Mouse (Mus musculus) cortical plate, adult 2 months (tissue): ENCODE results near the gene As3mt. TPM values are rescaled to one million over a fixed set of nuclear protein-coding genes. Genes with fewer than 3 reads are reported as not detected.

Experiments used
- H3K27ac ChIP-seq: fragments of 200-500 bp; 2 replicates; pipeline ENCODE4 v1.5.1; 2012; ENCODE audit warnings: low read length, control low read depth, inconsistent platforms; ENCODE audit not compliant: insufficient read depth
- H3K4me1 ChIP-seq: fragments of 200-500 bp; 2 replicates; pipeline ENCODE4 v1.6.1; 2011; ENCODE audit warnings: low read length; ENCODE audit not compliant: control insufficient read depth, insufficient read depth
- H3K4me3 ChIP-seq: fragments of 200-500 bp; 2 replicates; pipeline ENCODE4 v1.5.1; 2011; ENCODE audit warnings: mild to moderate bottlenecking, low read length, control low read depth; ENCODE audit not compliant: insufficient read depth
- CTCF ChIP-seq: fragments of 200-500 bp; IDR thresholded peaks from 2 replicates; pipeline ENCODE4 v1.5.1; 2011; ENCODE audit warnings: mild to moderate bottlenecking, control low read depth, low read length; ENCODE audit not compliant: insufficient read depth; ENCODE audit errors: extremely low read depth
- POLR2A ChIP-seq: fragments of 200-500 bp; IDR thresholded peaks from 2 replicates; pipeline ENCODE4 v1.6.1; 2011; ENCODE audit warnings: mild to moderate bottlenecking, low read length, control low read depth; ENCODE audit not compliant: insufficient read depth; ENCODE audit errors: extremely low read depth
- polyA plus RNA-seq: library from polyadenylated mRNA; depleted of rRNA; stranded (reverse); fragments of >200 nt; gene quantifications from 2 replicates; pipeline ENCODE4 v1.2.3, GENCODE M21; 2012; rRNA removed

As3mt gene
- polyA plus RNA-seq, result 15.5 and 15.8 TPM in 2 replicates

DNA sequence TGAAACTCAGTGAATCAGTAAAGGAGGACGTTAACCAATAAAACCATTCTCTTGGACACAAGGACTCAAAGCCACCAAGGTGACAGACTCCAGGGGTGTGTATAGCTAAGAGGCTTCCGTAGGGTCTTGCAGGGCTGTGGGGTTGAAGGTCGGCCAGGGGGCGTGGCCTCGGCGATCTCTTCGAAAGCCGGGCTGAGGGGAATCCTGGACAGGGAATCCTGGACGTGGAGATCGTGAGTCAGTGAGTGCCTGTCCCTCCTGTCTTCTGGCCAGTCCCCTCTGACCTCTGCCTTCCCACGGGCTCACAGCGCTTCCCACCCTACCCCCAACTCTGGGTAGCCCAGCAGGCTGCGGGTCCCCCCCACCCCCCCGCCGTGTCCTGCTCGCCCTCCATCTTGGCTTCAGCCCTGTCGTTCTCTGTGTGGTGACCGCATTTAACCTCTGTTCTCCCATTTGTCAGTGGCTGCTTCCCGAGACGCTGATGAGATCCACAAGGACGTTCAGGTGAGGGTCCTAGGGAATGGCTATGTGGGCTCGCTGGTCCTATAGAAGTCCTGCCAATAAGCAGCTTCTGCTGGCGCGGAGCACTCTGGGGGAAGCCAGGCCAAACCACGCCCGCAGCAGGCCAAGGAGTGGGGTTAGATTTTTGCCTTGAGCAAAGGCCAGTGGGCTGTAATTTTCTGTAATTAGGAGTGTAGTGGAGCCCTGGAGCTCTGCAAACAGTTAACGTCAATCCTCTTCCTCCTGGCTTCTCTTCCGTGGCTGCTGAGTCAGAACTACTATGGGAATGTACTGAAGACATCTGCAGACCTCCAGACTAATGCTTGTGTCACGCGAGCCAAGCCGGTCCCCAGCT lies at the start of gene As3mt:
Gene As3mt, plus strand, starts transcription at position 163 of the 856 bp plus-strand sequence.
- no peak within 1 kb of the TSS for H3K27ac ChIP-seq
- no peaks in the 10 kb centered on the region for H3K4me1 ChIP-seq
- TF ChIP-seq POLR2A, result no peak; the same call in 1 of the 2 replicates
- TF ChIP-seq CTCF, result no peak
- H3K4me3 ChIP-seq, result peak within 1 kb of the TSS; percentile 56

DNA sequence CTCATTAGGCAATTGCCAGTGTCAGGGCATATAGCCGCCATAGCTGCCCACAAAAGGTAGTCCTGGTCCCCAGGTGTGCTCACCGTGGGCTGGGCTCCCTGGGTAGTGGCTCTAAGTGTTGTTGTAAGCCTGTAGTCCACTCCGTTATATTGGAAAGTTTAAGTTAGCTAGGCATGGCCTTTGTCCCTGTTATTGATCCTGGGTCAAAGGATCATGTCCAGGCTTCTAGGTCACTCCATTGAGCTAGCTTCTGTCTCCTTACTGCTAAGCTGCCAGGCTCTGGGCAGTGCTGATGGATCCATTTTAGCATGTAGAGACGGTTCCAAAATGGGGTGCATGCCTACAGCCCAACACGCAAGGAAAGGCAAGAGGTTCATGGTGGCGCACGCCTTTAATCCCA lies 48.9 kb upstream of the As3mt start:
- no peak overlapping the region for H3K4me3 ChIP-seq
- no peaks in the 10 kb centered on the region for H3K4me1 ChIP-seq
- TF ChIP-seq POLR2A (no peak), CTCF (no peak)
- no peak overlapping the region for H3K27ac ChIP-seq

DNA sequence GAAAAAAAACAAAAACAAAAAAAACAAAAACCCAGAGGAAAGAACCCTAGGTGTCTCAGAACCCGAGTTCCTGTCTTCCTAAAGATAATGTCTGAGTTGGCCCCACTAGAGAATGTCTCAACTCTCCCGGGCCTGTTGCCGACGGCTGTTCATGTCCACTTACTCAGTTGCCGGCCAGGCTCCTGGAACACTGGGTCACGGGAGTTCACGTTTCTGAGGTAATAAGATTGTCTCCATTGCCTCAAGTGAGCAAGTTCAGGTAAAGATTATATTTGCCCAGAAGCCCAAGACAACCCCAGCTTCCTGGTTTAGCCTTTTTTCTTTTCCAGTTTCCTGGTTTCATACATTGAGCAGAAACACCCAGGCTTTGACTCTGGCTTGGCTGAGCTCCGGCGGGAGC lies 48.4 kb upstream of the As3mt start:
- no peak overlapping the region for H3K4me3 ChIP-seq
- H3K27ac ChIP-seq, result no peak overlapping the region
- TF ChIP-seq POLR2A (no peak), CTCF (no peak)

DNA sequence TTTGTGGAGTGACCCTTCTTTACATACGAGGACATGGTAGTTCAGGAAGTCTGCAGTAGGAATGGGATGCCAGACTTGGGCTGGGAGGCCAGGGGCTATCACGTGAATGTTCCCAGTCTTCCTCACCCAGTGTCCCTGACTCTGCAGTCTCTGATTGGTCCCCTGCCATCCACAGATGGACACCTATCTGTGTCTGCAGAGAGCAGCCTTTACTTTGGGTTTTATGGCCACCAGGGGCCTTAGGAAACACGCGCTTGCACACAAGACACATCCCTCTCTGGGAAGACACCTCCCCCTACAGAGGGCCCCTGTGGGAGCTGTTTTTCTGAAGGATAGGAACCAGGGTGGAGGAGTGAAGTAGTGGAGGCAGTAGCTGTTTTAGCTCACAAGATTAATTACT lies 45.7 kb upstream of the As3mt start:
- TF ChIP-seq CTCF, result no peak
- TF ChIP-seq POLR2A, result no peak
- H3K4me3 ChIP-seq, result no peak overlapping the region
- no peak overlapping the region for H3K27ac ChIP-seq
- H3K4me1 ChIP-seq, result 0 out of 2 replicates have a peak, but pooled peaks cover 1% of the 10 kb centered on the region

More for the DNA sequence above, 48.4 kb upstream of the As3mt start:
- no peaks in the 10 kb centered on the region for H3K4me1 ChIP-seq

DNA sequence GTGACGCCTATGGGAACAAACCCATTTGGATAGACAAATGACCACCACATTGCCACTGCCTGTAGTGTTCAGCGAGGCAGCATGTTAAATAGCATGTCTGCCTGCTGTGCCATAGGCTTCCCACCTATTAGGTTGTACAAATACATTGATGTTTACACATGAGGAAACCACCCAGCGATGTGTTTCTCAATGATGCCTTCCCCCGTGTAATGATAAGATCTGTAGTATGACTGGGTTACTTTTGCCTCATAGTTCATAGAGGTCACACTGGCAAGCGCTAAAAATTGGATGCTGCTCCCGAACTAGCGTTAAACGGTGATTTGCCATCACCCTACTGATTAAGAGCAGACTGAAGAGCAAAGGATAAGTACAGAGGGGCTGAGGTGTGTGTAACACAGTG lies 45.0 kb upstream of the As3mt start:
- TF ChIP-seq POLR2A (no peak), CTCF (no peak)
- H3K4me1 ChIP-seq, result 0 out of 2 replicates have a peak, but pooled peaks cover 1% of the 10 kb centered on the region
- H3K4me3 ChIP-seq, result no peak overlapping the region
- H3K27ac ChIP-seq, result no peak overlapping the region

DNA sequence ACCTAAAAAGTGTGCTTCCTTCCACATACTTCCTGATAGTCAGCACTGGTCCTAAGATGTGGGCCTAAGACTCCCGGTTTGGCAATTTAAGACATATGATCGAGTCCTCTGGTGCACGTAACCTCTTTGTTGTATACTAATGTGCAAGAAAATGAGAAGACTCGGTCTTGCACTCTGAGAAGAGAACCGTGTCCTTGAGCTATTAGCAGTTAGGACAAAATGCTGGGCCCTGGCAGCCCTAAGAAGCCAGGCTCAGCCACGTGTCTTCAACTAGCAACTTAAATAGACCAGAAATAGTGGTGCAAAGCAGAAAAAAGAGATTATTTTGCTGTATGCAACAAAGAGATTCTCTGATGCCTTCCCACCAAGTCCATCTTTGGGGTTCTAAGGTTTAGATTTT lies 44.5 kb upstream of the As3mt start:
- H3K27ac ChIP-seq, result no peak overlapping the region
- no peak overlapping the region for H3K4me3 ChIP-seq
- 0 out of 2 replicates have a peak, but pooled peaks cover 1% of the 10 kb centered on the region for H3K4me1 ChIP-seq
- TF ChIP-seq CTCF (no peak), POLR2A (no peak)

DNA sequence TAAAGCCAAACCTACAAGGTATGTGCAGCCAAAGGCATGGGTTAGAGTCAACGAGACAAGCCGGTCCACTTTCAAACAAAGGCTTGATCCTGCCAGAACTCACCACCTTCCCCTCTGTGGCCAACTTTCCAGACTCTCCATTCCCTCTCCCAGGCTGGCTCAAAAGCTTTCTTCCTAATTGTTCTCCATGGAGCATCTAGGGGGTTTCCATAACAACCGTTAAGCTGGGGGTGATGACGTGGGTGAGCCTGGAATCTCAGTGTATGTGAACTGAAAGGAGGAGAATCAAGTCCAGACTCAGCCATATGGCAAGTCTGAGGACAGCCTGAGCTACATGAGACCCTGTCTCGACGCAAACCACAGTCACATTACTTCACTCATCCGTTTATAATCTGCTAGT lies 41.8 kb upstream of the As3mt start:
- no peak for TF ChIP-seq CTCF
- TF ChIP-seq POLR2A, result no peak
- Histone ChIP-seq H3K4me1 (0 out of 2 replicates have a peak, but pooled peaks cover 1% of the 10 kb centered on the region), H3K27ac (no peak overlapping the region), H3K4me3 (no peak overlapping the region)

DNA sequence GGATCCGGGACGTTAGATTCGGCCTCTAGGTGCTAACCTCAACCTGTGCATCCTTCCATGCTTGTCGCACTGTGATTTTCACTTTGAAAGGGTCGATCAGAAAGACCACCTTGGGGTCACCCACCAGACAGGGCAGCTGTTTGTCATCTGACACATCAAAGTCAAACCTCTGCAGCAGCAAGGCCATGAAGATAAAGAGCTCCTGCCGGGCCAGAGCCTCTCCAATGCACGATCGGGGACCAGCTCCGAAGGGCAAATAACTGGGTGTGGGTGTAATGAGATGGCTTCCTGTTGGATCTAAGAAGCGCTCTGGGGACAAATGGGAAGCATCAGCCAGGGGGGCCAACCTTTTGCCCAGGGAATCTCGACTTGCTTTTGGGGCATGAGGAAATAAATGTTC lies 40.0 kb upstream of the As3mt start:
- Histone ChIP-seq H3K4me3 (no peak overlapping the region), H3K4me1 (0 out of 2 replicates have a peak, but pooled peaks cover 1% of the 10 kb centered on the region), H3K27ac (no peak overlapping the region)
- TF ChIP-seq CTCF, result no peak
- TF ChIP-seq POLR2A, result no peak

DNA sequence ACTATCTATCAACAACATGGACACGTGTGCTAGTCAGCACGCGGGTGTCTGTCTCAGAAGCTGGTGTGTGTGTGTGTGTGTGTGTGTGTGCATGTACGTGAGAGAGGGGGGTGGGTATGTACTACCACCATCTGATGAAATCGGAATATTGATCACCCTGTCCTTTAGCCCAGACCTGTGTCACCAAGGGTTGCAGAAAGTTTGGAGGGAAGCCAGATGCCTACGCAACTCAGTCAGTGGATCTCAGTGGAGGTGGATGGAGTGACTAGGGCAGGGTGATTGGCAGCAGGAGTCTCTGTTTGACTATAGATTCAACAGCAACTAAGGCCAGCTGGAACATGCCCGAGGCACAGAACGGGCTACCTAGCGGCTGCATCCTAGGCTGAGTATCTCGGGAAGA lies 39.0 kb upstream of the As3mt start:
- H3K4me1 ChIP-seq, result 0 out of 2 replicates have a peak, but pooled peaks cover 1% of the 10 kb centered on the region
- H3K4me3 ChIP-seq, result no peak overlapping the region
- H3K27ac ChIP-seq, result no peak overlapping the region
- TF ChIP-seq CTCF (no peak), POLR2A (no peak)

DNA sequence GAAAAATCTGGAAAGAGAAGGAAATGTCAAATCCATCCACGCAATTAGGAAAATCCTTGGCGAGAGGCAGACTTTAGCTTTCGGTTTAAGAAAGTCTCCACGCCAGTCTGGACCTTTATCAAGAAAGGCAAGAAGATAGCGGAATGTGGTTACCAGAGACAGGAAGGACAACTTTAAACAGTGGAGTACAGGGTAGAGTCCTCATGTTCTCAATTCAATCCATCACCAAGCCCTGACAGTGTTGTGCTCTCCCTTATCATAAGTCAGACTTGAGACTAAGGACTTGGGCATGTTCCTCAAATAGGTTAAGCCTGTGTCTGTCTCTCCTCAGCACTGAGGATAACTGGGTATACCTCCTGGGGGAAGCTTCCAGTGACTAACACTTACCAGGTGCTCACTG lies 37.5 kb upstream of the As3mt start:
- H3K4me3 ChIP-seq, result no peak overlapping the region
- 0 out of 2 replicates have a peak, but pooled peaks cover 1% of the 10 kb centered on the region for H3K4me1 ChIP-seq
- TF ChIP-seq CTCF (no peak), POLR2A (no peak)
- no peak overlapping the region for H3K27ac ChIP-seq
